In the genomic region with DNA sequence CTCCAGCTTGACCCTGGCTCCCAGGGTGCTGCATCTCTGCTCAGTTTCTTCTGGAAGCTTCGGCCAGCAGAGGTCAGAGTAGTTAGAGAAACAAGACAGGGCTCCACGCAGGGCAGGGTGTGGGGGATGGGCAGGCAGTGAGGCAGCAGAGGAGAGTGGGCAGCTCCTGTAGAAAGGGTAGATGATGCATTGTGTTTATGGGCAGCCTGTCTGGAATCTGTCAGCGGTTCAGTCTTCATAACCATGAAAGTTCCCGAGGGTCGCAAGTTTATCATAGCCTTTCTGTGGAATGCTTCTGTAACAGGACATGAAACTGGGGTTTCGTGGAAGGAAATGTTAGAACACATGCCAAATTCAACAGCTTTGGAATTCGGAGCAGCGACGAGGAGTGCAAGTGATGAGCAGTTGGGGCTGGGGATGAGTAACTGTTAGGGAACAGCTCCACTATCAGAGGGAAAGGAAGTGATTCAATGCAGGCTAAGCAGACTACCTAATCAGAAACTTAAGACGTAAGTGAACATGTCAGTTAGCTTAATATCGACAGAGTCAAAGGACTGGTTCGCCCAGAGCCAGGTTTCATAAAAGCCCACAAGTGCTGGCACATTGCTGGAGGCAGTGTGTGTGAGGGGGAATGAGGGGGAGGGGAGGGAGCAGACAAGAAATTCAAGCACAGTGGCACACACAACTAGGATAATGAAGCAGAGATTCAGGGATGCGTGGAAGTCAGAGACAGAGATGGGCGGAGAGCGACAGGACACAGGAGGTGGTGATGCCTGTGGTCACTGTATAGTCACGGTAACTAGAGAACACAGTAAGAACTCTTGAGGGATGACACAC, we compare ENCODE assay signal across 11 mouse cellular contexts. TPM values are rescaled to one million over a fixed set of nuclear protein-coding genes. Genes with fewer than 3 reads are reported as not detected.
DNase-seq lines count a peak whose midpoint lies in the region; ATAC-seq and TF ChIP-seq lines count a peak whose summit lies in the region.
"Had no signal": no experiment of that assay in that cellular context is flagged by ENCODE, and none has a peak within 500 bp of the region (broad histone marks: within the 10 kb centered on the region; RNA-seq: fewer than 3 reads in every experiment).

No protein-coding gene starts in this region.

- H3K27ac ChIP-seq in forebrain, postnatal 0 days (ENCODE audit: low read depth, low read length) = no peak overlapping the region
- H3K27ac ChIP-seq in forebrain, embryonic 12.5 days = no peak overlapping the region
- no peak overlapping the region for H3K27ac ChIP-seq in embryonic facial prominence, embryonic 10.5 days (replicated peaks)
- H3K27ac ChIP-seq in forebrain, embryonic 11.5 days (ENCODE audit: low read depth, low read length) = no peak overlapping the region
- H3K27ac ChIP-seq: embryonic facial prominence, embryonic 12.5 days; macrophage had no signal

- H3K9ac ChIP-seq in forebrain, postnatal 0 days = no peak overlapping the region
- H3K9ac ChIP-seq in forebrain, embryonic 12.5 days = no peak overlapping the region
- no peak overlapping the region for H3K9ac ChIP-seq in forebrain, embryonic 11.5 days (ENCODE audit: low read length)
- H3K9ac ChIP-seq: embryonic facial prominence, embryonic 12.5 days had no signal

- no peaks in the 10 kb centered on the region for H3K27me3 ChIP-seq in forebrain, postnatal 0 days (ENCODE audit: insufficient read depth, low read length)
- no peaks in the 10 kb centered on the region for H3K27me3 ChIP-seq in forebrain, embryonic 12.5 days
- no peaks in the 10 kb centered on the region for H3K27me3 ChIP-seq in C2C12 (ENCODE audit: control insufficient read depth, insufficient read depth, insufficient read length)
- H3K27me3 ChIP-seq in embryonic facial prominence, embryonic 10.5 days (replicated peaks; ENCODE audit: low read depth, poor library complexity, severe bottlenecking) = no peaks in the 10 kb centered on the region
- no peaks in the 10 kb centered on the region for H3K27me3 ChIP-seq in forebrain, embryonic 11.5 days (ENCODE audit: control insufficient read depth, insufficient read depth, low read length)
- H3K27me3 ChIP-seq: embryonic facial prominence, embryonic 12.5 days had no signal

- no peaks in the 10 kb centered on the region for H3K4me1 ChIP-seq in forebrain, postnatal 0 days (ENCODE audit: insufficient read depth)
- no peaks in the 10 kb centered on the region for H3K4me1 ChIP-seq in forebrain, embryonic 12.5 days
- peaks cover 22% of the 10 kb centered on the region for H3K4me1 ChIP-seq in embryonic facial prominence, embryonic 10.5 days
- H3K4me1 ChIP-seq in forebrain, embryonic 11.5 days (replicated peaks; ENCODE audit: control insufficient read depth, insufficient read depth, low read length) = no peaks in the 10 kb centered on the region

- H3K79me2 ChIP-seq in C2C12 (ENCODE audit: control insufficient read depth, insufficient read depth) = no peaks in the 10 kb centered on the region

- H3K4me2 ChIP-seq in forebrain, postnatal 0 days (ENCODE audit: low read depth) = no peak overlapping the region
- no peak overlapping the region for H3K4me2 ChIP-seq in forebrain, embryonic 12.5 days
- H3K4me2 ChIP-seq in forebrain, embryonic 11.5 days (ENCODE audit: low read depth, low read length, severe bottlenecking) = no peak overlapping the region
- H3K4me2 ChIP-seq: embryonic facial prominence, embryonic 12.5 days had no signal

- H3K36me3 ChIP-seq in forebrain, postnatal 0 days (ENCODE audit: insufficient read depth) = no peaks in the 10 kb centered on the region
- H3K36me3 ChIP-seq in forebrain, embryonic 12.5 days (replicated peaks) = no peaks in the 10 kb centered on the region
- no peaks in the 10 kb centered on the region for H3K36me3 ChIP-seq in C2C12 (ENCODE audit: control insufficient read depth, insufficient read depth)
- no peaks in the 10 kb centered on the region for H3K36me3 ChIP-seq in embryonic facial prominence, embryonic 10.5 days (replicated peaks)
- H3K36me3 ChIP-seq in forebrain, embryonic 11.5 days (ENCODE audit: control insufficient read depth, insufficient read depth, low read length) = no peaks in the 10 kb centered on the region
- H3K36me3 ChIP-seq: embryonic facial prominence, embryonic 12.5 days; G1E had no signal

- peak overlapping the region; percentile 46 for H3ac ChIP-seq in C2C12 (ENCODE audit: control insufficient read depth, insufficient read length, low read depth)

- no peak for TF ChIP-seq CTCF in forebrain, postnatal 0 days (IDR thresholded peaks at IDR 0.05; ENCODE audit: low read depth)
- peak; percentile 67 for TF ChIP-seq CTCF in C2C12 (IDR thresholded peaks at IDR 0.05; ENCODE audit: control insufficient read depth, insufficient read depth, insufficient read length)

- 62% methylated on average over 16 of the region's 16 CpGs for WGBS in forebrain, postnatal 0 days
- 72% methylated on average over 16 of the region's 16 CpGs for WGBS in forebrain, embryonic 12.5 days
- 63% methylated on average over 16 of the region's 16 CpGs for WGBS in embryonic facial prominence, embryonic 10.5 days
- WGBS in forebrain, embryonic 11.5 days = 71% methylated on average over 16 of the region's 16 CpGs

- H3K9me3 ChIP-seq in forebrain, postnatal 0 days (ENCODE audit: low read length) = no peaks in the 10 kb centered on the region
- no peaks in the 10 kb centered on the region for H3K9me3 ChIP-seq in forebrain, embryonic 12.5 days
- H3K9me3 ChIP-seq in embryonic facial prominence, embryonic 10.5 days = no peaks in the 10 kb centered on the region
- no peaks in the 10 kb centered on the region for H3K9me3 ChIP-seq in forebrain, embryonic 11.5 days (ENCODE audit: control insufficient read depth, low read length)
- H3K9me3 ChIP-seq: embryonic facial prominence, embryonic 12.5 days had no signal

- DNase-seq in forebrain, postnatal 0 days = peak; percentile 9
- peak; percentile 41 for DNase-seq in embryonic facial prominence, embryonic 10.5 days (ENCODE audit: low spot score)
- DNase-seq in induced T-regulatory cell, adult 2 months (ENCODE audit: low read depth) = peak; percentile 8
- DNase-seq in layer of hippocampus, postnatal 14 days (ENCODE audit: low spot score in 2 of 2) = peak; percentile 11 to 34
- peak; percentile 32 for DNase-seq in naive thymus-derived CD4-positive, alpha-beta T cell, adult 2 months (ENCODE audit: low read depth)
- no peak for DNase-seq in forebrain, embryonic 11.5 days (ENCODE audit: low spot score)

- H3K4me3 ChIP-seq in forebrain, postnatal 0 days (ENCODE audit: low read depth, low read length) = no peak overlapping the region
- H3K4me3 ChIP-seq in forebrain, embryonic 12.5 days (replicated peaks) = no peak overlapping the region
- H3K4me3 ChIP-seq in C2C12 (ENCODE audit: insufficient read depth, poor library complexity, severe bottlenecking) = no peak overlapping the region
- H3K4me3 ChIP-seq in embryonic facial prominence, embryonic 10.5 days = no peak overlapping the region
- H3K4me3 ChIP-seq in forebrain, embryonic 11.5 days (ENCODE audit: low read depth, low read length) = no peak overlapping the region
- H3K4me3 ChIP-seq: embryonic facial prominence, embryonic 12.5 days had no signal

- no peak for ATAC-seq in forebrain, postnatal 0 days
- ATAC-seq in forebrain, embryonic 12.5 days (ENCODE audit: low FRiP score) = no peak
- ATAC-seq in forebrain, embryonic 11.5 days (replicated peaks; ENCODE audit: low FRiP score) = no peak

- no peaks in the 10 kb centered on the region for H3K79me3 ChIP-seq in C2C12 (ENCODE audit: low read depth)

TF ChIP-seq in C2C12, 6 proteins besides CTCF, POLR2A, EP300 and RAD21:
- no peak for TF ChIP-seq MYOG (IDR thresholded peaks at IDR 0.05; ENCODE audit: control insufficient read depth, extremely low read depth, insufficient read length)
- peak; percentile 21 for TF ChIP-seq MAX (IDR thresholded peaks at IDR 0.05)
- peak; percentile 48 for TF ChIP-seq MYOD1 (IDR thresholded peaks at IDR 0.05; ENCODE audit: control insufficient read depth, insufficient read length, low read depth)

RNA-seq across cellular contexts. Expression of gene Tnfsf15, which starts 8.0 kb away (rescaled TPM):
- total RNA-seq in forebrain, postnatal 0 days (2014; rRNA removed) = 0.15 TPM in 1 of 2 replicates, not detected in the other
- polyA plus RNA-seq in forebrain, postnatal 0 days (2015; fragmentation: Nextera tagmentation; extraction: Ambion mirVana) = not detected in 2 replicates
- not detected in 2 replicates for polyA plus RNA-seq in forebrain, embryonic 12.5 days (2016; fragmentation: Nextera tagmentation; extraction: Ambion mirVana)
- polyA plus RNA-seq in C2C12 (2012; fragmentation: generic; extraction: Trizol) = 0.06 TPM
- polyA plus RNA-seq in embryonic facial prominence, embryonic 10.5 days (2016; fragmentation: Nextera tagmentation; extraction: Ambion mirVana) = not detected in 2 replicates
- total RNA-seq in layer of hippocampus, postnatal 14 days (2021) = not detected
- not detected in 2 replicates for polyA plus RNA-seq in forebrain, embryonic 11.5 days (2014; fragmentation: Nextera tagmentation; extraction: Ambion mirVana)
- polyA plus RNA-seq: embryonic facial prominence, embryonic 12.5 days; G1E had no signal
